Mouse (Mus musculus): ENCODE measurements at regions not wholly inside any gene's neighbourhood (a gene's known extent, or its start where the extent isn't known, plus 50 kb on each side); places are given as distances from the start of the nearest gene placed in this dataset.

DNA sequence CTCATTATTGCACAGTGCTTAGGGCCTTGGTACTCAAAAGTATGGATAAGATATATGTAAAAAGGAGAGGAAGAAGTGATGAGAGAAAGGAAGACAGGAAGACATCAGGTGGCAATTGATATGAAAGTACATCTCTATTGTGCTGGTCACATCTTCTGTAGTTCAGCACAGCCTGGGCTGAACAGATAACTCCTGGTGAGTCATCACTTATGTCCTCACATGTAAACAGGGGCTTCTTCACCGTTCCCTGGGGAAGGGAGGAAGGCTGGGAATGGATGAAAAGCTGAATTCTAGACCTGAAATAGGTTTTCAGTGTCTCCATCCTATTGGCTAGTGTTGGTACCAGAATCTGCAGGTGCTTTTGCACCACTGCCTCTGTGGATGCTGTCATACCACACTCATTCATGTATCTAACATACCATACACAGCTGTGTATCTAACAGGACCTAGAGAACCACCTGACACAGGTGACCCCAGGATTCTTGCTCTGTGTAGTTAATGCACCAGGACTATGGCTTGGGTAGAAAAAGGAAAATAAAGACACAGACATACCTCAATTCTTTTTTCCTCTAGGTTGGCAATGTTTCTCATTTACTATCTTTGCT, 234.4 kb upstream of the Zeb2 start:
- ATAC-seq (ENCODE audit: borderline replicate concordance, extremely low read depth, low FRiP score, low TSS enrichment), result no peak; the same call in 1 of the 2 replicates
- no peaks in the 10 kb centered on the region for H3K9me3 ChIP-seq
- no peaks in the 10 kb centered on the region for H3K4me1 ChIP-seq
- no peaks in the 10 kb centered on the region for H3K36me3 ChIP-seq
- H3K9ac ChIP-seq, result no peak overlapping the region
- H3K4me2 ChIP-seq, result no peak overlapping the region
- H3K27me3 ChIP-seq, result no peaks in the 10 kb centered on the region
- 43% methylated on average over 1 of the region's 1 CpGs for WGBS
- no peak overlapping the region for H3K4me3 ChIP-seq
- no peak overlapping the region for H3K27ac ChIP-seq

DNA sequence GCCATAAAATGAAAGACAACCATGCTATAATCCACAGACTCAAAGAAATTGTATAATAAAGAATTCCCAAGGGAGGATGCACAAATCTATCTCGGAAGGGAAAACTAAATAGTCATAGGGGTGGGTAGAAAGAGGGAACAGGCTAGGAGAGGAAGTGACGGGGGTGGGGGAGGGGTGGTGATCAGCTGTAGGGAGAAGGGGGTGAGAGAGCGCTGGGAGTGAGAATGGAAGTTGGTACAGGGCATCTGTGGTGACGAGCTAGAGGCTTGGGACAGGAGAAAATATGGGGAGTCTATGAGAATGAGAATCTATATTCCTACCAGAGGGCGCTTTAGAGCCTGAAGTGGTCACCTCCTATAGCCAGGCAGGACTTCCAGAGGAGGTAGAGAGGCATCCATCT, 229.2 kb upstream of the Zeb2 start:
- 77% methylated on average over 5 of the region's 5 CpGs for WGBS

DNA sequence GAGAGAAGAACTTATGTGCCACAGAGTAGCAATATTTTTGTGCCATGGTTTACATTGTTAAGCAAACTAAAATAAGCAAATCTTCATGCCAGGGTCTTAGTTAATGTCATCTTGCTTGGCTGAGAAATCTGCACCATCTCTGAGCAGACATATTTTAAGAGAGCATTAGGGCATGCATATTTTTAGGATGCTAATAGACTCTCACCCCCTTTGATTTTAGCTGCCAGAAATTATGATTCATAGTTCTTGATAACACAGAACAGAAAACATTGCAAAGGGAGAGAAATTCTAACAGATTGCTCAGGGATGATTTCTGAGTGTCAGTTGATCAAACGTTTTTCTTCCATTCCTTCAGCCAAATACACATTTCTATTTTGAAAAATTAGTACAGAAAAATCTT, 222.7 kb upstream of the Zeb2 start:
- Histone ChIP-seq H3K4me1 (no peaks in the 10 kb centered on the region), H3K9me3 (no peaks in the 10 kb centered on the region), H3K27me3 (no peaks in the 10 kb centered on the region), H3K27ac (no peak overlapping the region), H3K9ac (no peak overlapping the region), H3K4me3 (no peak overlapping the region), H3K4me2 (no peak overlapping the region), H3K36me3 (no peaks in the 10 kb centered on the region)
- no peak for ATAC-seq (ENCODE audit: borderline replicate concordance, extremely low read depth, low FRiP score, low TSS enrichment)
- 25% methylated on average over 1 of the region's 1 CpGs for WGBS

More for the DNA sequence above, 229.2 kb upstream of the Zeb2 start:
- Histone ChIP-seq H3K9me3 (no peaks in the 10 kb centered on the region), H3K4me1 (no peaks in the 10 kb centered on the region), H3K36me3 (no peaks in the 10 kb centered on the region), H3K4me3 (no peak overlapping the region), H3K4me2 (no peak overlapping the region), H3K9ac (no peak overlapping the region), H3K27me3 (no peaks in the 10 kb centered on the region), H3K27ac (no peak overlapping the region)
- no peak for ATAC-seq (ENCODE audit: borderline replicate concordance, extremely low read depth, low FRiP score, low TSS enrichment)

DNA sequence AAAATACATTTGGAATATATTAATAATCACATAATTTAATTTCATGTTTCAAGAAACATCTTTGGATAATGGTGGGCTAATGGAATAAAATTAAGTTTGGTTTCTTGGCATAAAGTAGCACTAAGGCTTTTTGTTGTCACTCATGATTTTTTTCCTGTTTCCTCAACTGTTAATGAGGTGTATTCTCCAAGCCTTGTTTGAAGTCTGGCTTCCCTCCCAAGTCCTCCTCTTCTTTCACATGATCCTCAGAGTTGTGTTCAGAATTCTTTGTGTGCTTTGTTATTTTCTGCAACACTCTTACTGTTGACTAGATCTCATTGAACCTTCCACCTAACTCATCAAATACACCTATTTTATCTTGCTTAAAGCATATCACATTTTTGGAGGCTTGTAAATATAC, 221.6 kb upstream of the Zeb2 start:
- H3K4me2 ChIP-seq, result no peak overlapping the region
- no peaks in the 10 kb centered on the region for H3K4me1 ChIP-seq
- no peaks in the 10 kb centered on the region for H3K36me3 ChIP-seq
- no peak overlapping the region for H3K9ac ChIP-seq
- no peaks in the 10 kb centered on the region for H3K27me3 ChIP-seq
- no peak overlapping the region for H3K27ac ChIP-seq
- no peak; the same call in 1 of the 2 replicates for ATAC-seq (ENCODE audit: borderline replicate concordance, extremely low read depth, low FRiP score, low TSS enrichment)
- no peak overlapping the region for H3K4me3 ChIP-seq
- H3K9me3 ChIP-seq, result no peaks in the 10 kb centered on the region

DNA sequence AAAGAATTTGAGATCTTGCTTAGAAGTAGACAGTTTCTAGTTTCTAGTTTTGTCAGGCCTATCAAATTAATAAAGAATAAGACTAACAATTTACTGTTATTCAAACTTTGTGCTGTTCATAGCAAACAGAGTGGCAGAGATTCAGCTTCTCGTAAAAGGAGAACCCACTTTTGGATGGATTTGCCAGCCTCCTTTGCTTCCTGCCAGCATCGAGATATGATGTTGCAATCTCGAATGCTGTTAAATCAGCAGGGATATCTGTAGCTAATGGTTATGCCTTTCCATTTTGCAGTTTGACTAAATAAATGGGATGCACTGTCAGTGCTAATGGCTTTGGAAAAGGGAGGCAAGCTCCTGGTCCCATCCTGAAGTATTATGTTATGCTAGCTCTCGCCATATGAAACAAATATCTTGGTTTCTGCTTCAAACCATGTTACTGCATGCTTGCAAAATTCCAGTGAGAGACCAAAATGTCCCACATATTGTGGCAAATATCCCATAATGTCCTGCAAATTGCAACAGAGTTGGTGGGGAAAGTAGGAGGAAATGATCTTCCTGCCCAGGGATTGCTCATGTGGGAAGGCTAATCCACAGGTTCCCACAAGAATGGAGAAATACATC, 199.9 kb upstream of the Zeb2 start:
- Histone ChIP-seq H3K9ac (no peak overlapping the region), H3K27me3 (no peaks in the 10 kb centered on the region), H3K27ac (no peak overlapping the region), H3K36me3 (no peaks in the 10 kb centered on the region), H3K4me2 (no peak overlapping the region), H3K9me3 (no peaks in the 10 kb centered on the region), H3K4me3 (no peak overlapping the region), H3K4me1 (no peaks in the 10 kb centered on the region)
- no peak for ATAC-seq (ENCODE audit: borderline replicate concordance, extremely low read depth, low FRiP score, low TSS enrichment)
- WGBS, result 81% methylated on average over 4 of the region's 4 CpGs

DNA sequence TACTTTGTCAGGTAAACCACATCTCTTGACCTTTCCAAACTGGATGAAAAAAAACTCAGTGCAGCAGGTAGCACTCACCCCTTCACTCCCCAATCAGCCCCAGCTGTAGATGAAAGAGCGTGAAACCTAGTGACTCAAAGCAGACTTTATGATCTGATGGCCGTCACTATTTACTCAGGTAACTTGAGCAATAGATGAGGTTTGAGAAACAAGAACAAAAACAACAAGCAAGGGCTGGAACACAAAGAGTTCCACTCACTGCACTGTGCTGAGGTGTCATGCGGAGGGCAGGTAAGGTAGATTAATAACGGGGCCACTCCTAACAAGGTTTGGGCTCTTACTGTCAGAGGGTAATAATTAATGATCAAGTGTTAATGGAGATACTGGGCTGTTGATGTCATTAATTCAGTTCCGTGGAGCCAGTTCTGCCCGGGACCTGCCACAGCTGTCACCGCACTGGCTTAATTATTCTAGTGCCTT, 170.4 kb upstream of the Zeb2 start:
- no peak for ATAC-seq (ENCODE audit: borderline replicate concordance, extremely low read depth, low FRiP score, low TSS enrichment)
- Histone ChIP-seq H3K36me3 (no peaks in the 10 kb centered on the region), H3K27me3 (no peaks in the 10 kb centered on the region), H3K4me2 (no peak overlapping the region), H3K27ac (no peak overlapping the region), H3K4me1 (0 out of 2 replicates have a peak, but pooled peaks cover 10% of the 10 kb centered on the region), H3K4me3 (no peak overlapping the region), H3K9me3 (no peaks in the 10 kb centered on the region), H3K9ac (no peak overlapping the region)
- 65% methylated on average over 7 of the region's 7 CpGs for WGBS

DNA sequence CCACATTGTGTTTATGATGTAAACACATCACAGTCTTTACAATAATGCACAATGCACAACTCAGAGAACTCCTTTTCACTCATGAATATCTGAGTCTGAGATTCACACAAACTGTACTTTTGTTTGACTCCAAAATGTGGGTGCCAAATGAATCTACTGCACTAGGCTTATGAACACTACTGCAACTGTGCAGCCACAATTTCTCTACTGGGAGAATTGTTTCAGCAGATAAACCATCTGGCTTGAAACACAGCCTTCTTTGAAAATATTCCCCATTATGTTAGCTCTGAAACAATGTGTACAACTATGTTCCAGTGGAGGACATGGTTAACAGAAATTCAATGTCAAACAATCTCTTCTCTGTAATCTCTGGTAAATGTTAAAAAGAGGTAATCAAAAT, 166.6 kb upstream of the Zeb2 start:
- Histone ChIP-seq H3K4me1 (0 out of 2 replicates have a peak, but pooled peaks cover 10% of the 10 kb centered on the region), H3K27me3 (no peaks in the 10 kb centered on the region), H3K4me2 (no peak overlapping the region), H3K9ac (no peak overlapping the region), H3K9me3 (no peaks in the 10 kb centered on the region), H3K36me3 (no peaks in the 10 kb centered on the region), H3K27ac (no peak overlapping the region), H3K4me3 (no peak overlapping the region)
- ATAC-seq (ENCODE audit: borderline replicate concordance, extremely low read depth, low FRiP score, low TSS enrichment), result no peak

DNA sequence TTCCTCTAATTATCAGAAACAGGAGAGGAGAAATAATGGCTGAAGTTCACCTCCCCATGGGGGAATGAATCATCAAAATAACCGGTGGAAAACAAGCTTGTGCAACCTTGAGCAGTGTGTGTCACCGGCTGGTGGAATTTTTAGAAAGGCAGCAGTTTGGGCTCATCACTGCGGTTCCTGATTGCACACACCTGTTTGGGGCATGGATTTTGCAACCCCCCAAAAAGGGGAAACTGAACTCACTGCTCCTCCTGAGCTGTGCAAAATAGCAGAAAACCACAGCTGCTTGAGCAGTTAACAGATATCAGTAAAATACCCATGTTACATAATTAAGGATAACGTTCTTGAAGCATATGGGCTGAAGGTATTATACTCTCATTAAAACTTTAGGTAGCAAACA, 162.3 kb upstream of the Zeb2 start:
- Histone ChIP-seq H3K9me3 (no peaks in the 10 kb centered on the region), H3K4me2 (no peak overlapping the region), H3K4me3 (no peak overlapping the region), H3K27ac (no peak overlapping the region), H3K9ac (no peak overlapping the region), H3K4me1 (no peaks in the 10 kb centered on the region), H3K36me3 (no peaks in the 10 kb centered on the region), H3K27me3 (no peaks in the 10 kb centered on the region)
- ATAC-seq (ENCODE audit: borderline replicate concordance, extremely low read depth, low FRiP score, low TSS enrichment), result no peak
- 81% methylated on average over 4 of the region's 4 CpGs for whole genome bisulfite sequencing

DNA sequence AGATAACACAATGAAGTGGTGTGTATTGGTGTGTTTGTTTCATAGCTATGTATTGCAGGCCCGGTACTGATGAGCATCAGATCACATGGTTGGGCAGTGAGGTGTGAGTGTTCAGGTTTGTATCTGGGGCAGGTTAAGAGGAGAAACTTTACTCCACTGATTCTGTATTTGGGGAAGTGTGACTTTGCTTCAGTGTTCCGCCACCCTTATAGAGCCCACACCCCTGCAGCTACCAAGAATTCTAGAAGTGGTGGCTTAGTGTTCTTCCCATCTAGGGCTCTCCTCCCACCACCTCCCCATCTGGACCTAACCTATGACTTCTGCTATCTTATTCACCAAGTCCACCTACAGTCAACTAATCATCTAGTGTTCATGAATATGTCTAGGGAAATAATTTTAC, 160.4 kb upstream of the Zeb2 start:
- Histone ChIP-seq H3K4me2 (no peak overlapping the region), H3K36me3 (no peaks in the 10 kb centered on the region), H3K4me3 (no peak overlapping the region), H3K9me3 (no peaks in the 10 kb centered on the region), H3K27ac (no peak overlapping the region), H3K4me1 (no peaks in the 10 kb centered on the region), H3K9ac (no peak overlapping the region), H3K27me3 (no peaks in the 10 kb centered on the region)
- ATAC-seq (ENCODE audit: borderline replicate concordance, extremely low read depth, low FRiP score, low TSS enrichment), result no peak
- WGBS, result 84% methylated on average over 2 of the region's 2 CpGs

DNA sequence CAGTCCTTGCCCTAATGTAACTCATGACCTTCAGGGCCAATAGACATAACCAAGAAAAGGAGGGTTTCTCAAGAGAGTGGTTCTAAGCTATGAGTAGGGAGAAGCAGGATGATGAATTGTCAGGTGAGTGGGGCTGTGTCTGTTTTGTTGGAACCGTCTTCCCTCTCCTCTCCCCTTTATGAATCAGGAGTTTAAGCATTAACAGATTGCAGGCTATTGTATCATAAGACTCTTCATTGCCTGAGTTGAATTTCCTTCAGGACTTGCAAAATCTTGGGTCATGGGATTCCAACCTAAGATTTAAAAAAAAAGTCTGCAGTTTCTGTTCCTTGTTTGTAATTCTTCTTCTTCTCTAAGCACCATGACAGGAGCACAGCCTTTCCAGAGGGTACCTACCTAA, 159.5 kb upstream of the Zeb2 start:
- H3K36me3 ChIP-seq, result no peaks in the 10 kb centered on the region
- no peak overlapping the region for H3K9ac ChIP-seq
- no peaks in the 10 kb centered on the region for H3K9me3 ChIP-seq
- H3K4me2 ChIP-seq, result no peak overlapping the region
- 72% methylated on average over 1 of the region's 1 CpGs for WGBS
- no peaks in the 10 kb centered on the region for H3K27me3 ChIP-seq
- H3K4me3 ChIP-seq, result no peak overlapping the region
- ATAC-seq (ENCODE audit: borderline replicate concordance, extremely low read depth, low FRiP score, low TSS enrichment), result no peak
- H3K4me1 ChIP-seq, result no peaks in the 10 kb centered on the region
- no peak overlapping the region for H3K27ac ChIP-seq

DNA sequence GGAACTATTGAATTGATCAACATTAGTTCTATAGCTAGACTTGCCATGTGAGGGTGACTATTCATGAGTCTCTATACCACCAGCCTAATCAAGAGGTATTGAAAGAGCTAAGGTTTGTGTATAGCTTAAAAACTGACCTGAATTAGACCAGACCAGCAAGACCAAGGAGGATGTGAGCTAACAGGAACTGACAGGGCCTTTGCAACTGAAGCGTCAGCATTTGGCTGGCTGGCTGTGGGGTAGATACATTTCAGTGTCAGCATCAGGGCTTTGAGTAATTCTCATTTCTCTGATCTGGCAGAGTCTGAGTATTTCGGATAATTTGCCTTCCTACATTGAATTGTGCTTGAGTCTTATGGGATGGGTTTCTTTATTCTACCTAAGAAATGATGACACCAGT, 152.8 kb upstream of the Zeb2 start:
- 73% methylated on average over 2 of the region's 2 CpGs for WGBS
- Histone ChIP-seq H3K4me3 (no peak overlapping the region), H3K9me3 (no peaks in the 10 kb centered on the region), H3K27ac (no peak overlapping the region), H3K27me3 (no peaks in the 10 kb centered on the region), H3K4me1 (no peaks in the 10 kb centered on the region), H3K9ac (no peak overlapping the region), H3K36me3 (no peaks in the 10 kb centered on the region), H3K4me2 (no peak overlapping the region)
- ATAC-seq (ENCODE audit: borderline replicate concordance, extremely low read depth, low FRiP score, low TSS enrichment), result no peak

DNA sequence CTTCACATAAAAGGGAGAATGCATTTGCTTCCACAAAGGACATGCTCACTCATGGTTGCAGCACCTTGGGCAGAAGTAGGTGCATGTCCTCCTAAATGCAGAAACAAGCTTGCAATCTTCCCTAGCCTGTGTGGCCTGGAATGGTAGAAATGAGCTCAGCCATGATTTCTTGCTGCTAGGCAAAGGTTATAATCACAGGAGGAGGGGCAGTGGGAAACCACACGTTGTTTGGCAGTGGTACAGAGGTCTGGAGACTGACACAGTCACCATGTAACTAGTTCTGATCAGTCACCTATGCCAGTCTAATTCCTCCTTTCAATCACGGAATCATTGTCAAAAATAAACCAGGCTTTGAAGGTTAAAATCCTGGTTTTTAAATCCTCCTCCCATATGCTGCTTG, 148.6 kb upstream of the Zeb2 start:
- Histone ChIP-seq H3K36me3 (no peaks in the 10 kb centered on the region), H3K9me3 (no peaks in the 10 kb centered on the region), H3K4me2 (no peak overlapping the region), H3K9ac (no peak overlapping the region), H3K27me3 (no peaks in the 10 kb centered on the region), H3K4me1 (no peaks in the 10 kb centered on the region), H3K27ac (no peak overlapping the region), H3K4me3 (no peak overlapping the region)
- no peak for ATAC-seq (ENCODE audit: borderline replicate concordance, extremely low read depth, low FRiP score, low TSS enrichment)
- WGBS, result 45% methylated on average over 2 of the region's 2 CpGs

DNA sequence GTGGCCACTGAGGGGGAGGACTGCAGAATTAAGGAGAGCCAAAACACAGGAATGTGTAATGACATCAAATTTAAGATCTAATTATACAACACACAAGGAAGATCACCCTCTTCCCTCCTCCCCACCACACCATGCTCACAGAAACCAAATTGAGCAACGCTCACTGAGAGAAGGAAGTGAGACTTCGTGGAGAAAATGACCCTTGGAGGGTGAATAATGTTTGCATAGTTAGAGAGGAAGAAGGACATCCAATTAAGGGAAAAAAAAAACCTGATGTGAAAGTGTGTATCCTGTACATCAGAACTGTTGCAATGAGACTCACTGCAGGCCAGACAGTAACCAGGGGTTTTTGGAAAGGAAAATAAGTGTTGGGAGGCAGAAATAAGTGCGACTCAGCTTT, 144.8 kb upstream of the Zeb2 start:
- Histone ChIP-seq H3K4me1 (no peaks in the 10 kb centered on the region), H3K9me3 (no peaks in the 10 kb centered on the region), H3K36me3 (no peaks in the 10 kb centered on the region), H3K4me2 (no peak overlapping the region), H3K4me3 (no peak overlapping the region), H3K27ac (no peak overlapping the region), H3K9ac (no peak overlapping the region), H3K27me3 (no peaks in the 10 kb centered on the region)
- WGBS, result 60% methylated on average over 3 of the region's 3 CpGs
- no peak for ATAC-seq (ENCODE audit: borderline replicate concordance, extremely low read depth, low FRiP score, low TSS enrichment)
